Mouse (Mus musculus) myocyte (in vitro differentiated cells): ENCODE data around the gene Akap13. TPM values are rescaled to one million over a fixed set of nuclear protein-coding genes. Genes with fewer than 3 reads are reported as not detected.

ENCODE experiments used
- H3K27me3 ChIP-seq: one replicate; pipeline ENCODE4 v1.6.1; 2011; ENCODE audit not compliant: control insufficient read depth, insufficient read depth, insufficient read length
- H3K36me3 ChIP-seq: one replicate; pipeline ENCODE4 v1.6.1; 2011; ENCODE audit not compliant: control insufficient read depth, insufficient read depth
- H3K4me2 ChIP-seq: one replicate; pipeline ENCODE4 v1.6.1; 2011; ENCODE audit warnings: low read depth, control low read depth
- H3K4me3 ChIP-seq: one replicate; pipeline ENCODE4 v1.5.1; 2011; ENCODE audit warnings: mild to moderate bottlenecking, control low read depth, moderate library complexity
- H3K79me2 ChIP-seq: one replicate; pipeline ENCODE4 v1.6.1; 2011; ENCODE audit not compliant: control insufficient read depth, insufficient read depth
- H3ac ChIP-seq: one replicate; pipeline ENCODE4 v1.6.1; 2011; ENCODE audit not compliant: control insufficient read depth, insufficient read length
- CEBPB ChIP-seq: IDR thresholded peaks from 2 replicates; pipeline ENCODE4 v1.6.1; 2011; ENCODE audit warnings: mild to moderate bottlenecking, moderate library complexity; ENCODE audit not compliant: poor library complexity, insufficient read depth, severe bottlenecking
- E2F4 ChIP-seq: IDR thresholded peaks from one replicate; pipeline ENCODE4 v1.6.1; 2011; ENCODE audit warnings: mild to moderate bottlenecking, control low read depth, moderate library complexity; ENCODE audit not compliant: insufficient read depth
- MAX ChIP-seq: IDR thresholded peaks from one replicate; pipeline ENCODE4 v1.6.1; 2011; ENCODE audit warnings: low read depth, mild to moderate bottlenecking, control low read depth
- MYOD1 ChIP-seq, 3 experiments: IDR thresholded peaks; one replicate each; pipeline ENCODE4 v1.6.1; 2011; ENCODE audit warnings: control low read depth in 2 of 3, low read depth in 2 of 3, mild to moderate bottlenecking in 2 of 3, moderate library complexity in 1 of 3; ENCODE audit not compliant: insufficient read length in 2 of 3, control insufficient read depth in 1 of 3
- MYOG ChIP-seq, 3 experiments: IDR thresholded peaks; one replicate each; pipeline ENCODE4 v1.6.1; 2011; ENCODE audit warnings: control low read depth in 2 of 3, low read depth in 2 of 3, mild to moderate bottlenecking in 2 of 3; ENCODE audit not compliant: insufficient read length in 2 of 3, control insufficient read depth in 1 of 3, insufficient read depth in 1 of 3
- POLR2A ChIP-seq: IDR thresholded peaks from one replicate; pipeline ENCODE4 v1.6.1; 2011; ENCODE audit warnings: low read depth, mild to moderate bottlenecking, control low read depth, moderate library complexity; ENCODE audit not compliant: insufficient read length
- POLR2AphosphoS2 ChIP-seq: IDR thresholded peaks from one replicate; pipeline ENCODE4 v1.6.1; 2011; ENCODE audit warnings: low read depth, control low read depth; ENCODE audit not compliant: insufficient read length
- REST ChIP-seq: IDR thresholded peaks from one replicate; pipeline ENCODE4 v1.6.1; 2011; ENCODE audit warnings: mild to moderate bottlenecking, control low read depth, moderate library complexity; ENCODE audit not compliant: insufficient read depth, insufficient read length
- SRF ChIP-seq: IDR thresholded peaks from one replicate; pipeline ENCODE4 v1.6.1; 2011; ENCODE audit warnings: low read depth; ENCODE audit not compliant: control insufficient read depth, insufficient read length
- TCF12 ChIP-seq: IDR thresholded peaks from one replicate; pipeline ENCODE4 v1.6.1; 2011; ENCODE audit warnings: mild to moderate bottlenecking, control low read depth; ENCODE audit not compliant: poor library complexity, insufficient read depth, severe bottlenecking
- TCF3 ChIP-seq: IDR thresholded peaks from one replicate; pipeline ENCODE4 v1.6.1; 2011; ENCODE audit warnings: low read depth, control low read depth; ENCODE audit not compliant: insufficient read length
- USF1 ChIP-seq: IDR thresholded peaks from one replicate; pipeline ENCODE4 v1.6.1; 2011; ENCODE audit warnings: low read depth, mild to moderate bottlenecking, control low read depth, moderate library complexity
- polyA plus RNA-seq: library from polyadenylated mRNA; unstranded; fragments of >200 nt; fragmentation: generic; extraction: Trizol; gene quantifications from one replicate; pipeline ENCODE4 v1.2.1, GENCODE M21; 2012; ENCODE audit warnings: missing spikeins

The Akap13 gene
- polyA plus RNA-seq, 1 experiment: 13.9 TPM

- no peak overlapping the region for H3ac ChIP-seq
- H3K4me2 ChIP-seq: peak overlapping the region; percentile 56
- no peak overlapping the region for H3K4me3 ChIP-seq
- TF ChIP-seq TCF3 (no peak), TCF12 (no peak), POLR2AphosphoS2 (no peak), E2F4 (no peak), MYOG (IDR thresholded peaks at IDR 0.05; ENCODE audit: control insufficient read depth in 1 of 3, insufficient read depth in 1 of 3, insufficient read length in 2 of 3, low read depth in 2 of 3) (no peak), MAX (no peak), POLR2A (no peak), CEBPB (no peak), REST (no peak), SRF (no peak), USF1 (no peak), MYOD1 (IDR thresholded peaks at IDR 0.05; ENCODE audit: control insufficient read depth in 1 of 3, insufficient read length in 2 of 3, low read depth in 2 of 3) (no peak)
- H3K27me3 ChIP-seq: no peaks in the 10 kb centered on the region
- no peaks in the 10 kb centered on the region for H3K79me2 ChIP-seq
- H3K36me3 ChIP-seq: no peaks in the 10 kb centered on the region
Measured at GRCm38 (mm10) chr7:75793654-75794335, 338.5 kb downstream of the Akap13 start.

- Histone ChIP-seq H3K36me3 (no peaks in the 10 kb centered on the region), H3K4me2 (no peak overlapping the region), H3K4me3 (no peak overlapping the region), H3ac (no peak overlapping the region), H3K27me3 (no peaks in the 10 kb centered on the region), H3K79me2 (no peaks in the 10 kb centered on the region)
- TF ChIP-seq REST (no peak), MAX (no peak), USF1 (no peak), E2F4 (no peak), MYOD1 (IDR thresholded peaks at IDR 0.05; ENCODE audit: control insufficient read depth in 1 of 3, insufficient read length in 2 of 3, low read depth in 2 of 3) (no peak), TCF3 (no peak), MYOG (IDR thresholded peaks at IDR 0.05; ENCODE audit: control insufficient read depth in 1 of 3, insufficient read depth in 1 of 3, insufficient read length in 2 of 3, low read depth in 2 of 3) (no peak), POLR2A (no peak), SRF (no peak), POLR2AphosphoS2 (no peak), CEBPB (no peak), TCF12 (no peak)
Measured at GRCm38 (mm10) chr7:75795106-75795505, 339.8 kb downstream of the Akap13 start.

GRCm38 (mm10) chr7:75796474-75796873, 341.1 kb downstream of the Akap13 start:
- Histone ChIP-seq H3K36me3 (no peaks in the 10 kb centered on the region), H3K4me3 (no peak overlapping the region), H3K27me3 (no peaks in the 10 kb centered on the region), H3K4me2 (peak overlapping the region; percentile 68), H3K79me2 (no peaks in the 10 kb centered on the region), H3ac (no peak overlapping the region)
- no peak for TF ChIP-seq MAX
- TF ChIP-seq CEBPB: no peak
- no peak for TF ChIP-seq TCF3
- no peak for TF ChIP-seq SRF
- no peak for TF ChIP-seq POLR2A
- TF ChIP-seq MYOD1 (IDR thresholded peaks at IDR 0.05; ENCODE audit: control insufficient read depth in 1 of 3, insufficient read length in 2 of 3, low read depth in 2 of 3): peak in 2 of 3 experiments; percentile 83 to 96
- peak; percentile 7 for TF ChIP-seq TCF12
- TF ChIP-seq REST: no peak
- no peak for TF ChIP-seq E2F4
- TF ChIP-seq POLR2AphosphoS2: no peak
- peak; percentile 28 to 89 (median 77) for TF ChIP-seq MYOG (IDR thresholded peaks at IDR 0.05; ENCODE audit: control insufficient read depth in 1 of 3, insufficient read depth in 1 of 3, insufficient read length in 2 of 3, low read depth in 2 of 3)
- TF ChIP-seq USF1: no peak

GRCm38 (mm10) chr7:75800530-75800929, 345.2 kb downstream of the Akap13 start:
- no peaks in the 10 kb centered on the region for H3K36me3 ChIP-seq

GRCm38 (mm10) chr7:75801022-75801421, 345.7 kb downstream of the Akap13 start:
- Histone ChIP-seq H3K36me3 (no peaks in the 10 kb centered on the region), H3K4me3 (no peak overlapping the region), H3K27me3 (no peaks in the 10 kb centered on the region), H3ac (no peak overlapping the region), H3K79me2 (no peaks in the 10 kb centered on the region), H3K4me2 (no peak overlapping the region)
- TF ChIP-seq MYOG (IDR thresholded peaks at IDR 0.05; ENCODE audit: control insufficient read depth in 1 of 3, insufficient read depth in 1 of 3, insufficient read length in 2 of 3, low read depth in 2 of 3) (no peak), MYOD1 (IDR thresholded peaks at IDR 0.05; ENCODE audit: control insufficient read depth in 1 of 3, insufficient read length in 2 of 3, low read depth in 2 of 3) (no peak), CEBPB (no peak)

More at GRCm38 (mm10) chr7:75800530-75800929, 345.2 kb downstream of the Akap13 start:
- TF ChIP-seq USF1: no peak
- no peak for TF ChIP-seq POLR2A
- TF ChIP-seq MYOD1 (IDR thresholded peaks at IDR 0.05; ENCODE audit: control insufficient read depth in 1 of 3, insufficient read length in 2 of 3, low read depth in 2 of 3): no peak
- no peak for TF ChIP-seq CEBPB
- H3K4me2 ChIP-seq: no peak overlapping the region
- H3K27me3 ChIP-seq: no peaks in the 10 kb centered on the region
- H3K79me2 ChIP-seq: no peaks in the 10 kb centered on the region
- H3ac ChIP-seq: no peak overlapping the region
- no peak overlapping the region for H3K4me3 ChIP-seq
